Mouse (Mus musculus): ENCODE measurements around the gene Plekhh2. TPM values are rescaled to one million over a fixed set of nuclear protein-coding genes. Genes with fewer than 3 reads are reported as not detected.

The Plekhh2 gene
- total and polyA plus RNA-seq, 3 experiments = 0.21 to 1.7 (median 1.1) TPM

DNA sequence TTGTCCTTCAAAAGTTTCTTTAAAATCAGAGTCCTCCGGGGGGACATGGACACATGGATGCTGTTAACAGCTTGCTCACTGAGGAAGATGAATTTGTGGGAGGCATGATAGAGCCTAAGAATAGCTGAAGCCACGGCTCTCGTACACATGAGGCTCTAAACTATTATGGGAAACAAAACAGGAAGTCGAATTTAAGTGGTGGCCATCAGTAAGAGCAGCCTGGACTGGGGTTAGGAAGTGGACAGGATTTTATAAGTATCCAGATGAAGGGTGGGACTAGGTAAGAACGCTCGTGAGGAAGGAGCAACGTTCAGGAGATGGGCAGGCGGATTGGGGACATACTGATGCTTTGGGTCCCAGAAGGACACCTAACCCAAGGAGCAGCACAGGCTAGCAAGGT lies 67.6 kb downstream of the Plekhh2 start:
- H3K4me2 ChIP-seq (ENCODE audit: insufficient read depth, low read depth, poor library complexity, severe bottlenecking) = no peak overlapping the region
- DNase-seq (ENCODE audit: extremely low read depth) = no peak
- TF ChIP-seq CTCF (conservative IDR thresholded peaks at IDR 0.05 in 1 of 2, IDR thresholded peaks at IDR 0.05 in 1 of 2; ENCODE audit: low read depth in 2 of 2, low read length in 2 of 2) (no peak), ETS1 (conservative IDR thresholded peaks at IDR 0.05; ENCODE audit: low read depth, low read length) (no peak), MXI1 (IDR thresholded peaks at IDR 0.05; ENCODE audit: low read depth, low read length) (no peak), POLR2A (IDR thresholded peaks at IDR 0.05; ENCODE audit: low read depth, low read length) (no peak), TBP (conservative IDR thresholded peaks at IDR 0.05; ENCODE audit: low read depth, low read length) (no peak), TCF12 (IDR thresholded peaks at IDR 0.05; ENCODE audit: low read depth, low read length) (no peak), CHD2 (IDR thresholded peaks at IDR 0.05; ENCODE audit: low read length) (no peak), EP300 (IDR thresholded peaks at IDR 0.05; ENCODE audit: low read length) (no peak)
- in situ Hi-C loops (cut with MboI; ENCODE audit: low pct_ligation_motif_present, low pct_unique_long_range_greater_than_20kb, low sequenced_read_pairs) = no loop called here
- H3K4me1 ChIP-seq (ENCODE audit: control insufficient read depth in 1 of 2, insufficient read depth in 2 of 2) = peaks cover 0 to 11% of the 10 kb centered on the region in 2 experiments; a peak in 2 of 4 replicates
- no peaks in the 10 kb centered on the region for H3K27me3 ChIP-seq (replicated peaks)
- H3K36me3 ChIP-seq (replicated peaks in 1 of 2; ENCODE audit: control insufficient read depth in 1 of 2, insufficient read depth in 1 of 2, low read length in 1 of 2) = no peaks in the 10 kb centered on the region
- dilution Hi-C loops (cut with MboI; ENCODE audit: extremely low pct_ligation_motif_present, extremely low pct_unique_long_range_greater_than_20kb, low sequenced_read_pairs) = no loop called here
- H3K79me2 ChIP-seq (replicated peaks; ENCODE audit: control insufficient read depth, extremely low read depth, insufficient read depth, poor library complexity, severe bottlenecking) = no peaks in the 10 kb centered on the region
- H3K9ac ChIP-seq (ENCODE audit: insufficient read depth, low read depth) = no peak overlapping the region
- no peak overlapping the region for H3K27ac ChIP-seq (ENCODE audit: insufficient read depth, low read depth)
- no peaks in the 10 kb centered on the region for H3K9me3 ChIP-seq (replicated peaks; ENCODE audit: low read length)
- H3K4me3 ChIP-seq (replicated peaks in 1 of 3; ENCODE audit: low read depth in 2 of 3, low read length in 2 of 3, poor library complexity in 1 of 3) = no peak overlapping the region

DNA sequence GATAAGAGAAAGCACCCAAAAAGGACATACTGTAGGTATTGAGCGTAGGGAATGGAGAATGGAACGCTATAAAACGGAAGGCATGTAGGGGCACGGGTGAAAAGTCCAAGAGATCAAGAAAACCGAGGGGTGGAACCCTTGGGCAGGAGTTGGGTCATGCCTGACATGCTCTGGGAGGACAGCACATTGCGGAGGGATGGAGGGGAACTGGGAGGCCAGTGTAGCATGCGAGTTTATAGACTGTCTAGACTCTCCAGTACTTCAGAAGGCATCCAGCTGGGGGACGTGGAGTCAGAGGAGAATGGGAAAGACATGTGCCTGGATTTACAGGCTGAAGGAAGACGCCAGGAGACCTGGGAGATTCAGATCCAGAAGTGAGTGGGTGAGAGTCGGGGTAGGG lies 68.1 kb downstream of the Plekhh2 start:
- dilution Hi-C loops (cut with MboI; ENCODE audit: extremely low pct_ligation_motif_present, extremely low pct_unique_long_range_greater_than_20kb, low sequenced_read_pairs) (no loop called here), in situ Hi-C loops (cut with MboI; ENCODE audit: low pct_ligation_motif_present, low pct_unique_long_range_greater_than_20kb, low sequenced_read_pairs) (no loop called here)
- H3K27ac ChIP-seq (ENCODE audit: insufficient read depth, low read depth) = no peak overlapping the region
- TF ChIP-seq ZNF384 (IDR thresholded peaks at IDR 0.05; ENCODE audit: low read depth, low read length) (no peak), SMC3 (IDR thresholded peaks at IDR 0.05; ENCODE audit: low read depth, low read length) (no peak), CHD2 (IDR thresholded peaks at IDR 0.05; ENCODE audit: low read length) (no peak), HCFC1 (IDR thresholded peaks at IDR 0.05; ENCODE audit: low read depth, low read length) (no peak), GABPA (IDR thresholded peaks at IDR 0.05; ENCODE audit: insufficient replicate concordance, low read depth, low read length) (no peak), MAX (IDR thresholded peaks at IDR 0.05; ENCODE audit: low read length) (no peak)
- no peak overlapping the region for H3K4me2 ChIP-seq (ENCODE audit: insufficient read depth, low read depth, poor library complexity, severe bottlenecking)
- peaks cover 0 to 11% of the 10 kb centered on the region in 2 experiments; a peak in 2 of 4 replicates for H3K4me1 ChIP-seq (ENCODE audit: control insufficient read depth in 1 of 2, insufficient read depth in 2 of 2)
- no peaks in the 10 kb centered on the region for H3K27me3 ChIP-seq (replicated peaks)
- no peak overlapping the region for H3K4me3 ChIP-seq (replicated peaks in 1 of 3; ENCODE audit: low read depth in 2 of 3, low read length in 2 of 3, poor library complexity in 1 of 3)
- H3K9ac ChIP-seq (ENCODE audit: insufficient read depth, low read depth) = no peak overlapping the region
- no peaks in the 10 kb centered on the region for H3K36me3 ChIP-seq (replicated peaks in 1 of 2; ENCODE audit: control insufficient read depth in 1 of 2, insufficient read depth in 1 of 2, low read length in 1 of 2)
- no peaks in the 10 kb centered on the region for H3K79me2 ChIP-seq (replicated peaks; ENCODE audit: control insufficient read depth, extremely low read depth, insufficient read depth, poor library complexity, severe bottlenecking)
- H3K9me3 ChIP-seq (replicated peaks; ENCODE audit: low read length) = no peaks in the 10 kb centered on the region
- no peak for DNase-seq (ENCODE audit: extremely low read depth)

- TF ChIP-seq TCF12 (IDR thresholded peaks at IDR 0.05; ENCODE audit: low read depth, low read length) (no peak), NELFE (IDR thresholded peaks at IDR 0.05; ENCODE audit: low read depth, low read length) (no peak), ELF1 (IDR thresholded peaks at IDR 0.05; ENCODE audit: low read depth, low read length) (no peak), CHD1 (IDR thresholded peaks at IDR 0.05; ENCODE audit: low read depth, low read length) (no peak), NRF1 (IDR thresholded peaks at IDR 0.05; ENCODE audit: low read depth, low read length) (no peak), SMC3 (IDR thresholded peaks at IDR 0.05; ENCODE audit: low read depth, low read length) (no peak), MAZ (IDR thresholded peaks at IDR 0.05; ENCODE audit: low read depth, low read length) (no peak), E2F4 (IDR thresholded peaks at IDR 0.05; ENCODE audit: insufficient replicate concordance, low read depth, low read length) (no peak), GABPA (IDR thresholded peaks at IDR 0.05; ENCODE audit: insufficient replicate concordance, low read depth, low read length) (no peak), ZKSCAN1 (IDR thresholded peaks at IDR 0.05; ENCODE audit: borderline replicate concordance, low read depth, low read length) (no peak), JUND (conservative IDR thresholded peaks at IDR 0.05; ENCODE audit: low read depth, low read length) (no peak), MAFK (IDR thresholded peaks at IDR 0.05; ENCODE audit: insufficient replicate concordance, low read length) (no peak), KAT2A (IDR thresholded peaks at IDR 0.05; ENCODE audit: insufficient replicate concordance, low read length) (no peak), TBP (conservative IDR thresholded peaks at IDR 0.05; ENCODE audit: low read depth, low read length) (no peak), USF1 (IDR thresholded peaks at IDR 0.05; ENCODE audit: low read depth, low read length) (no peak), HCFC1 (IDR thresholded peaks at IDR 0.05; ENCODE audit: low read depth, low read length) (no peak), EP300 (IDR thresholded peaks at IDR 0.05; ENCODE audit: low read length) (no peak)
- peaks cover 0 to 11% of the 10 kb centered on the region in 2 experiments; a peak in 2 of 4 replicates for H3K4me1 ChIP-seq (ENCODE audit: control insufficient read depth in 1 of 2, insufficient read depth in 2 of 2)
- in situ Hi-C loops (cut with MboI; ENCODE audit: low pct_ligation_motif_present, low pct_unique_long_range_greater_than_20kb, low sequenced_read_pairs) = no loop called here
Observed at GRCm38 (mm10) chr17:84580821-84581220, 69.1 kb downstream of the Plekhh2 start.

More at GRCm38 (mm10) chr17:84580821-84581220, 69.1 kb downstream of the Plekhh2 start:
- Histone ChIP-seq H3K9me3 (replicated peaks; ENCODE audit: low read length) (no peaks in the 10 kb centered on the region), H3K4me2 (ENCODE audit: insufficient read depth, low read depth, poor library complexity, severe bottlenecking) (no peak overlapping the region), H3K4me3 (replicated peaks in 1 of 3; ENCODE audit: low read depth in 2 of 3, low read length in 2 of 3, poor library complexity in 1 of 3) (no peak overlapping the region), H3K79me2 (replicated peaks; ENCODE audit: control insufficient read depth, extremely low read depth, insufficient read depth, poor library complexity, severe bottlenecking) (no peaks in the 10 kb centered on the region), H3K27ac (ENCODE audit: insufficient read depth, low read depth) (no peak overlapping the region), H3K36me3 (replicated peaks in 1 of 2; ENCODE audit: control insufficient read depth in 1 of 2, insufficient read depth in 1 of 2, low read length in 1 of 2) (no peaks in the 10 kb centered on the region), H3K9ac (ENCODE audit: insufficient read depth, low read depth) (no peak overlapping the region), H3K27me3 (replicated peaks) (no peaks in the 10 kb centered on the region)
- no peak for DNase-seq (ENCODE audit: extremely low read depth)
- dilution Hi-C loops (cut with MboI; ENCODE audit: extremely low pct_ligation_motif_present, extremely low pct_unique_long_range_greater_than_20kb, low sequenced_read_pairs) = no loop called here
